Mouse (Mus musculus): Measurements from ENCODE around the gene Irf2bp2. TPM values are rescaled to one million over a fixed set of nuclear protein-coding genes. Genes with fewer than 3 reads are reported as not detected.

Gene Irf2bp2
- polyA plus RNA-seq, 1 experiment from 2014 or later = 11.5 TPM

DNA sequence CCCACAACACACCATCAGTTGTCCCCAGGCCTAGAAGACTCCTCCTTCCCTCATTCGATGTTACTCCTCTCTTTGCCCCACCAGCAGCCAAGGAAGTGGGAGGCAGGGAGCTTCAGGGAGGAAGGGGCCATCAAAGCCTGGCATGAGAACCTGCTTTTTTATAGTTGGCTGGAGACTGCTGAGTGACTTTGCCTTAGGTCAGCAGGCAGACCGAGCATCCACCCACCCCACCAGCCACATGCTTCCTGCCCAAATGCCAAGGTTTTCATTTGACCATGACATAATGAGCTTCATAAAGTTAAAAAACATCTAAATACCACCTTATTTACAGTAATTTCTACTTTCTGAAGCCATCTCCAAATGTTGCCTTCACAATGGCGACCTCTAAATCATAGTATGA, 26.9 kb upstream of the Irf2bp2 start:
- no peak overlapping the region for H3K9ac ChIP-seq (ENCODE audit: low read depth, low read length)
- no peaks in the 10 kb centered on the region for H3K36me3 ChIP-seq (ENCODE audit: control insufficient read depth, insufficient read depth, low read length)
- no peak overlapping the region for H3K4me2 ChIP-seq (ENCODE audit: low read depth, low read length)
- H3K4me3 ChIP-seq (ENCODE audit: low read length) = no peak overlapping the region
- no peak for ATAC-seq
- no peaks in the 10 kb centered on the region for H3K9me3 ChIP-seq (ENCODE audit: control insufficient read depth, low read length)
- no peaks in the 10 kb centered on the region for H3K27me3 ChIP-seq (replicated peaks; ENCODE audit: control insufficient read depth, insufficient read depth, low read length)
- H3K27ac ChIP-seq (ENCODE audit: low read length) = no peak overlapping the region
- peaks cover 15% of the 10 kb centered on the region for H3K4me1 ChIP-seq (ENCODE audit: control insufficient read depth, insufficient read depth, low read length)
- 79% methylated on average over 3 of the region's 3 CpGs for WGBS

DNA sequence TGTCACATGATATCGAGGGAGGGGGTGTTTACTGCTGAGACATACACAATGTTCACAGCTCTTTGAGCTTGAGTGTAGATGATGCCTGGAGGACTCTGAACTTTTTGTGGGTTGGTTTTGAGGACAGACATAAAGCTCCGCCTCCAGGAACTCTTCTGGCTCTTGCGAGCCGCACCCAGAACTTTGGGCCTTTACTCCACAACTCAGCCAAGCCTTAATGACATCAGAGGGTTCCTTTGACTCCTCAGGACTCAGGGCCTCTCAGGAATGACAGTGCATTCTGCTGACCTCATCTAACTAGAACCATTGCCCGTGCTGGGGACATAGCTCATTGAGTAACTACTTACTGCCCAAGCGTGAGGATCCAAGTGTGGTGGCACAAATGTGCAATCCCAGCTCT, 25.7 kb upstream of the Irf2bp2 start:
- Histone ChIP-seq H3K9ac (ENCODE audit: low read depth, low read length) (no peak overlapping the region), H3K27me3 (replicated peaks; ENCODE audit: control insufficient read depth, insufficient read depth, low read length) (no peaks in the 10 kb centered on the region), H3K4me1 (ENCODE audit: control insufficient read depth, insufficient read depth, low read length) (peaks cover 27% of the 10 kb centered on the region), H3K27ac (ENCODE audit: low read length) (peak overlapping the region; percentile 51; the same call in 1 of the 2 replicates), H3K4me3 (ENCODE audit: low read length) (no peak overlapping the region), H3K4me2 (ENCODE audit: low read depth, low read length) (no peak overlapping the region), H3K9me3 (ENCODE audit: control insufficient read depth, low read length) (no peaks in the 10 kb centered on the region), H3K36me3 (ENCODE audit: control insufficient read depth, insufficient read depth, low read length) (no peaks in the 10 kb centered on the region)
- peak; percentile 86 for ATAC-seq
- WGBS = 77% methylated on average over 6 of the region's 6 CpGs

DNA sequence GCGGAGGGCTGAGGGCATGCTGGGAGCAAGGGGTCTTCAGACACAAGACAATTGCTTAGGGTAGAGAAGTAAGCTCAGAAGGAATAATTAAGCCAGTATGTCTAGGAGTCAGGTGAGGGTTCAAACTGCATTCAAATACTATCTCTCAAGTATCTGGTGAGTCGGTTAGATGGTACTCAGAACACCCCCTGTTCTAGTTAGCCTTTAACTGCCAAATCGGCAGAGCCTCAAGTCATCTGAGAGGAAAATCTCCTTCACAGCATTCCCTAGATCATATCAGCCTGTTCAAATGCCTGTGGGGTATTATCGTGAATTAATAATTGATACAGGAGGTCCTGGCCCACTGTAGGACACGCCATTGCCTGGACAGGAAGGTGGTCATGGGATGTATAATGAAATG, 23.9 kb upstream of the Irf2bp2 start:
- WGBS = 82% methylated on average over 5 of the region's 5 CpGs

DNA sequence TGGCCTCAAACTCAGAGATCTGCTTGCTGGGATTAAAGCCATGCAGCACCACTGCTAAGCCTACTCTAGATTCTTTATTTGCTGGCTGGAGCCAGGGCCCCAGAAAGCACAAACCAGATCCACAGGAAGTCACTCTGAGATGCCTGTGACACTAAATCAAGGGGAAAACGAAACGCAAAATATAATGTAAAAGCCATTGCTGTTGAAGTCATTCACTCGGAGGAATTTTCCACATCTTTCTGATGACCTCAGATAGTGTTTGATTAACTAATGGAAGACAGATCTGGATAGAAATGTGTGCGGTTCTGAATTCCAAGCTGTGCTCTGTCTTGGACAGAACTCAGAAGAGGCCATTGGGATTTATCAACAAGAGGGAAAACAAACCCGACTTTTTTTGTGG, 22.9 kb upstream of the Irf2bp2 start:
- no peak overlapping the region for H3K9ac ChIP-seq (ENCODE audit: low read depth, low read length)
- no peak overlapping the region for H3K4me3 ChIP-seq (ENCODE audit: low read length)
- H3K4me1 ChIP-seq (ENCODE audit: control insufficient read depth, insufficient read depth, low read length) = peaks cover 37% of the 10 kb centered on the region
- 58% methylated on average over 5 of the region's 5 CpGs for WGBS
- no peaks in the 10 kb centered on the region for H3K9me3 ChIP-seq (ENCODE audit: control insufficient read depth, low read length)
- H3K36me3 ChIP-seq (ENCODE audit: control insufficient read depth, insufficient read depth, low read length) = no peaks in the 10 kb centered on the region
- H3K27ac ChIP-seq (ENCODE audit: low read length) = 0 out of 2 replicates have a peak overlapping the region, but pooled peaks have one; percentile 32
- H3K4me2 ChIP-seq (ENCODE audit: low read depth, low read length) = no peak overlapping the region
- ATAC-seq = no peak
- no peaks in the 10 kb centered on the region for H3K27me3 ChIP-seq (replicated peaks; ENCODE audit: control insufficient read depth, insufficient read depth, low read length)

More for the DNA sequence above, 23.9 kb upstream of the Irf2bp2 start:
- Histone ChIP-seq H3K4me2 (ENCODE audit: low read depth, low read length) (no peak overlapping the region), H3K27me3 (replicated peaks; ENCODE audit: control insufficient read depth, insufficient read depth, low read length) (no peaks in the 10 kb centered on the region), H3K36me3 (ENCODE audit: control insufficient read depth, insufficient read depth, low read length) (no peaks in the 10 kb centered on the region), H3K9me3 (ENCODE audit: control insufficient read depth, low read length) (no peaks in the 10 kb centered on the region), H3K4me3 (ENCODE audit: low read length) (no peak overlapping the region), H3K27ac (ENCODE audit: low read length) (no peak overlapping the region), H3K4me1 (ENCODE audit: control insufficient read depth, insufficient read depth, low read length) (peaks cover 36% of the 10 kb centered on the region), H3K9ac (ENCODE audit: low read depth, low read length) (no peak overlapping the region)
- no peak for ATAC-seq

DNA sequence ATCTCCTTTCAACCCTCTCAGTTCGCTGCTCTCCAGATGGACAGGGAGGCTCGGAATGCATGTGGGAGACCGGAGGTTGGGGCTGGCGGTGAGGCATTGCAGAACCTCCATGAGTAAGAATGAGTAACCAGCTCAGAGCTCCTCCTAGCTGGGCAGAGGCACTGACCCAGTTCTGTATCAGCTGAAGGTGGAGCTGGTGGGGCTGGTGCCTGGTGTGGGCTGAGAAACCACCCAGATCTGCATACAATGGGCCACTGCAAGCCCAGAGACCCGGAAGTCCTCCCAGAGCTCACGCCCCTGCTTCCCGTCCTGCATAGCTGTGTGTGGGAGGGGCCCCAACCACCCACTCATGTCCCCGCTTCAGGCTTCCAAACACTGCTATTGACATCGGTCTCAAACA, 22.0 kb upstream of the Irf2bp2 start:
- Histone ChIP-seq H3K36me3 (ENCODE audit: control insufficient read depth, insufficient read depth, low read length) (no peaks in the 10 kb centered on the region), H3K9ac (ENCODE audit: low read depth, low read length) (no peak overlapping the region), H3K27ac (ENCODE audit: low read length) (peak overlapping the region; percentile 34; the same call in 1 of the 2 replicates), H3K4me3 (ENCODE audit: low read length) (no peak overlapping the region), H3K4me2 (ENCODE audit: low read depth, low read length) (no peak overlapping the region), H3K4me1 (ENCODE audit: control insufficient read depth, insufficient read depth, low read length) (peaks cover 37% of the 10 kb centered on the region), H3K27me3 (replicated peaks; ENCODE audit: control insufficient read depth, insufficient read depth, low read length) (no peaks in the 10 kb centered on the region), H3K9me3 (ENCODE audit: control insufficient read depth, low read length) (no peaks in the 10 kb centered on the region)
- ATAC-seq = no peak
- WGBS = 56% methylated on average over 9 of the region's 9 CpGs

DNA sequence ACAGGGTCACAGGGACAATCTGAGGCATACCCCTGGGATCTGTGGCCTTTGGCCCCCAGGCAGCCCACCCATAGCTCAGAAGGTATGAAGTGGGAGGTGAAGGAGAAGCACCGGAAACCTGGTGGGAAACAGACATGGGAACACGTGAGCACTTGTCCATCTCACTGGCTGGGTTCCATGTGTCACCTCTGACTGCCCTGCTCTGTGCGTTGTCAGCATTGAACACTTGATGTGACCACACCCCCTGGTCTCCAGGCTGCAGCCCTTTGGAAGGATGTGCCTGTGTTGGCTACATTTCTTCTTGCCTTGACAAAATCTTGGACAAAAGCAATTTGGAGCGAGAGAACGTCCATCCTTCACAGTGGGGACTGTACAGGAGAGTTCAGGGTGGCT, 20.9 kb upstream of the Irf2bp2 start:
- H3K27me3 ChIP-seq (replicated peaks; ENCODE audit: control insufficient read depth, insufficient read depth, low read length) = no peaks in the 10 kb centered on the region
- no peak overlapping the region for H3K4me3 ChIP-seq (ENCODE audit: low read length)
- peak overlapping the region; percentile 89 for H3K27ac ChIP-seq (ENCODE audit: low read length)
- peaks cover 41% of the 10 kb centered on the region for H3K4me1 ChIP-seq (ENCODE audit: control insufficient read depth, insufficient read depth, low read length)
- 0 out of 2 replicates have a peak, but pooled peaks have one; percentile 2 for ATAC-seq
- 72% methylated on average over 5 of the region's 5 CpGs for WGBS
- 0 out of 2 replicates have a peak overlapping the region, but pooled peaks have one; percentile 41 for H3K9ac ChIP-seq (ENCODE audit: low read depth, low read length)
- H3K9me3 ChIP-seq (ENCODE audit: control insufficient read depth, low read length) = no peaks in the 10 kb centered on the region
- no peak overlapping the region for H3K4me2 ChIP-seq (ENCODE audit: low read depth, low read length)
- no peaks in the 10 kb centered on the region for H3K36me3 ChIP-seq (ENCODE audit: control insufficient read depth, insufficient read depth, low read length)

DNA sequence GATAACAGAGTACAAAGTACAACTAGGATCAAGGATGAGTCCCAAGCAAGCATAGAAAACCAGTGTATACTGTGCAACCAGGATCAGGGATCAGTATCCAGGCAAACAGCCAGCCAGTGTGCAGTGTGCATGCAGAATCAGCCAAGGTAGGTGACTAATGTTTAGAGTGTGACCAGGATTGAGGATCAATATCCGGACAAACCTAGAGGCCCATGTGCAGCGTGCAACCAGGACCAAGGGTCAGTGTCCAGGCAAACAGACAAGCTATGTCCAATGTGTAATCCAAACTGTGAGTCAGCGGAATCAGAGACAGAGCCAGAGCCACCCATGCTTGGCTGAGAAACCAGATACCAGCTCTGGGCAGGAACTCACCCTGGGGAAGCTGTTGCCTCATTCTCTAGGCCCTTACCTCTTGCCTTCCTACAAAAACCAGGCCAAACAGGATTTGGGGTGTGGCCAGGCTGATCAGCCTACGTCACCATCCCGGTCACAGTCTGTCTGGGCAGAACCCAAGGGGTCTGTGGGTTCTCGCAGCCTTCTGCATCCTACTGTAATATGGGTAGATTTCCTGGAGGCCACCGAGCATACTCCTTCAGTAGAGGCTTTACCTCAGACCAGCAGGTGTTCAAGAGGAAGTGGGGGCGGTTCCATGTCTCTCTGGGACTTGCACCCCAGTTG, 20.4 kb upstream of the Irf2bp2 start:
- peak overlapping the region; percentile 89 for H3K27ac ChIP-seq (ENCODE audit: low read length)
- ATAC-seq = peak; percentile 78
- 63% methylated on average over 8 of the region's 8 CpGs for WGBS
- peak overlapping the region; percentile 41; the same call in 1 of the 2 replicates for H3K9ac ChIP-seq (ENCODE audit: low read depth, low read length)
- H3K36me3 ChIP-seq (ENCODE audit: control insufficient read depth, insufficient read depth, low read length) = no peaks in the 10 kb centered on the region
- H3K4me3 ChIP-seq (ENCODE audit: low read length) = no peak overlapping the region
- H3K27me3 ChIP-seq (replicated peaks; ENCODE audit: control insufficient read depth, insufficient read depth, low read length) = no peaks in the 10 kb centered on the region
- no peak overlapping the region for H3K4me2 ChIP-seq (ENCODE audit: low read depth, low read length)
- no peaks in the 10 kb centered on the region for H3K9me3 ChIP-seq (ENCODE audit: control insufficient read depth, low read length)
- peaks cover 38% of the 10 kb centered on the region for H3K4me1 ChIP-seq (ENCODE audit: control insufficient read depth, insufficient read depth, low read length)

DNA sequence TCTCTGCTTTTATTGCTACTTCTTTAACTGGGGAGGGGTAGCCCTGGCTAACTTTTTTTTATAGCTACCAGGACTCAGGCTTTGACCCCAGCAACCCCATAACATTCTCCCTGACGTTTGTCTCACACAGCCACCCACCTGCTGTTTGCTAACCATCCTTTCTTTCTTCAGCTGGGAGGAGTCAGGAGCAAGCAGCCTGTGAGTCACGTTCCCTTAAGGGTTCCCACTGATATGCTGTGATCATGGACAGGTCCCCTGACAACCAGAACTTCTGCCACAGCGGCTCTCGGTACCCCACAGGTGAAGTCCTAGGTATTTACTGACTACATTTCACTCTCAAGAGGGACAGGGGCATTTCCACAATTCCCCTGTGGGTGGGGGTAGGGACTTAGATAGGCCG, 19.4 kb upstream of the Irf2bp2 start:
- no peaks in the 10 kb centered on the region for H3K27me3 ChIP-seq (replicated peaks; ENCODE audit: control insufficient read depth, insufficient read depth, low read length)
- peak overlapping the region; percentile 89; the same call in 1 of the 2 replicates for H3K27ac ChIP-seq (ENCODE audit: low read length)
- peaks cover 38% of the 10 kb centered on the region for H3K4me1 ChIP-seq (ENCODE audit: control insufficient read depth, insufficient read depth, low read length)
- no peak overlapping the region for H3K4me3 ChIP-seq (ENCODE audit: low read length)
- no peak overlapping the region for H3K9ac ChIP-seq (ENCODE audit: low read depth, low read length)
- no peak for ATAC-seq
- no peaks in the 10 kb centered on the region for H3K36me3 ChIP-seq (ENCODE audit: control insufficient read depth, insufficient read depth, low read length)
- whole genome bisulfite sequencing = 47% methylated on average over 5 of the region's 5 CpGs
- H3K4me2 ChIP-seq (ENCODE audit: low read depth, low read length) = no peak overlapping the region
- H3K9me3 ChIP-seq (ENCODE audit: control insufficient read depth, low read length) = no peaks in the 10 kb centered on the region

DNA sequence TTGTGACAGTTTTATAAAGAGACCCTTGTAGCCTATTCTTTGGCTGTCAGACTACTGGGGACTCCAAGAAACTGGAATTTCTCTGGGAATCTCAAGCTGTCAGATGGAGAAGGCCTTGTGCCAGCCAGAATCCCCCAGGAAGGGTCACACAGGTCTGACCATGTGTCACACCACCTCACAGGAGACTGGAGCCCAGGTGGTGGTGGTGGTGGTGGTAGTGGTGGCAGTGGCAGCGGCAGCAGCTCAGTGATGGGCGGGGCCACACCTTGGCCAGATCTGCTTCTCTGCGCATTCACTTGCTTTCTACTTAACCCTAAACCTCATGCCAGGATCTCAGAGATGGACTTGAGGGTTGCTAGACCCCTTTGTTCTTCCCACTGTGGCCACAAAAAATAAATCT, 19.0 kb upstream of the Irf2bp2 start:
- Histone ChIP-seq H3K27ac (ENCODE audit: low read length) (no peak overlapping the region), H3K4me1 (ENCODE audit: control insufficient read depth, insufficient read depth, low read length) (peaks cover 35% of the 10 kb centered on the region)
- 83% methylated on average over 3 of the region's 3 CpGs for WGBS

DNA sequence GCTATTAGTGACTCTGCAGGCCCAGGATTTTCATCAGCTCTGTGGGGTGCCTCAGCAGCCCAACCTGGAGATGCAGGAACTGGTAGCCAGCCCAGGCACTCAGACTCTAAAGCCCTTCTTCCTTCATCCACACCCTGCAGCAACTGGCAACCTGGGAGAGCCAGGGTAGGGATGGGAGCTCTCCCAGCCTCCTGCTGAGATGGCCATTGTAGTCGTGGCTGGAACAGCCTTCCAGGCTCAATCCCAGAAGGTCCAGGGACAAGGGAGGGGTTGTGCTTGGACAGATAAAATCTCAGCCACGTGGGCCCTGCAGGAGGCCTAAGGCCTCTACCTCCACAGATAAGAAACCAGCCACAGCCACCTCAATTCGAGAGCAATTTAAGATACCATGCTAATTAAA, 16.9 kb upstream of the Irf2bp2 start:
- H3K4me1 ChIP-seq (ENCODE audit: control insufficient read depth, insufficient read depth, low read length) = peaks cover 33% of the 10 kb centered on the region
- peak; percentile 11; the same call in 1 of the 2 replicates for ATAC-seq
- H3K9me3 ChIP-seq (ENCODE audit: control insufficient read depth, low read length) = no peaks in the 10 kb centered on the region
- peak overlapping the region; percentile 55 for H3K27ac ChIP-seq (ENCODE audit: low read length)
- no peak overlapping the region for H3K4me3 ChIP-seq (ENCODE audit: low read length)
- 13% methylated on average over 3 of the region's 3 CpGs for WGBS
- no peaks in the 10 kb centered on the region for H3K36me3 ChIP-seq (ENCODE audit: control insufficient read depth, insufficient read depth, low read length)
- no peaks in the 10 kb centered on the region for H3K27me3 ChIP-seq (replicated peaks; ENCODE audit: control insufficient read depth, insufficient read depth, low read length)
- H3K9ac ChIP-seq (ENCODE audit: low read depth, low read length) = no peak overlapping the region
- no peak overlapping the region for H3K4me2 ChIP-seq (ENCODE audit: low read depth, low read length)

More for the DNA sequence above, 19.0 kb upstream of the Irf2bp2 start:
- Histone ChIP-seq H3K4me2 (ENCODE audit: low read depth, low read length) (no peak overlapping the region), H3K9ac (ENCODE audit: low read depth, low read length) (no peak overlapping the region), H3K4me3 (ENCODE audit: low read length) (no peak overlapping the region), H3K36me3 (ENCODE audit: control insufficient read depth, insufficient read depth, low read length) (no peaks in the 10 kb centered on the region), H3K9me3 (ENCODE audit: control insufficient read depth, low read length) (no peaks in the 10 kb centered on the region), H3K27me3 (replicated peaks; ENCODE audit: control insufficient read depth, insufficient read depth, low read length) (no peaks in the 10 kb centered on the region)
- no peak for ATAC-seq
